Mouse (Mus musculus) small intestine, adult 2 months (tissue): ENCODE measurements at regions not wholly inside any gene's neighbourhood (a gene's known extent, or its start where the extent isn't known, plus 50 kb on each side); places are given as distances from the start of the nearest gene placed in this dataset.

Experiments
- CTCF ChIP-seq: fragments of 200-500 bp; IDR thresholded peaks from 2 replicates; pipeline ENCODE4 v1.5.1; 2012; ENCODE audit warnings: low read depth, mild to moderate bottlenecking, control low read depth, inconsistent platforms, low read length, moderate library complexity, mixed read lengths; ENCODE audit not compliant: insufficient replicate concordance, insufficient read length; ENCODE audit errors: extremely low read depth
- POLR2A ChIP-seq: fragments of 200-500 bp; IDR thresholded peaks from 2 replicates; pipeline ENCODE4 v1.6.1; 2012; ENCODE audit warnings: low read depth, mild to moderate bottlenecking, control low read depth, inconsistent platforms, low read length, moderate library complexity

DNA sequence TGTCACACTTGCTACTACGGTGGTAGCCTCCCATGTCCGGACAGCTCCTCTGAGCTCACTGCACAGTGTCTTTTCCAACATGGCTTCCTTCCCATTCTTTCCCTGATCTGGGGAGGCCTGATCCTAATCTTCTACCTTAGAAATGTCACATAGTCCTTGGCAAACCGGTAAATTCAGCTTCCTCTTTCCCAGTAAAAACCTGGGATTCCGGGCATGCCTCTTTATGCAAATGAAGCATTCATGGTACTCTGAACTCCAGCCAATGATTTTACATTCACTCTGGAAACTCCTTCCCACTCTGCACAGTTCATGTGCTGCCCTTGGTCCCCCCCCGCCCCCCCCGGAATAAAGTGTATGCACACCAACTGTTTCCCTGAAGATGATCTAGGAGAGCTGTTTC, 134.6 kb upstream of the Zfp217 start:
- TF ChIP-seq CTCF: no peak
- TF ChIP-seq POLR2A: no peak
